Mouse (Mus musculus) hindbrain, embryonic 10.5 days (tissue): ENCODE measurements around the gene Podxl. TPM values are rescaled to one million over a fixed set of nuclear protein-coding genes. Genes with fewer than 3 reads are reported as not detected.

Experiments
- DNase-seq: peaks from one replicate; pipeline ENCODE4 v3.0.0-alpha.2; 2017; ENCODE audit warnings: low spot score
- H3K27ac ChIP-seq: fragments of 300-500 bp; sonication (generic); 2 replicates; pipeline ENCODE4 v1.5.1; 2016; ENCODE audit warnings: mild to moderate bottlenecking, moderate library complexity
- H3K27me3 ChIP-seq: fragments of 300-500 bp; sonication (generic); 2 replicates; pipeline ENCODE4 v1.6.1; 2016; ENCODE audit warnings: mild to moderate bottlenecking; ENCODE audit not compliant: poor library complexity, insufficient read depth, severe bottlenecking
- H3K36me3 ChIP-seq: fragments of 300-500 bp; sonication (generic); 2 replicates; pipeline ENCODE4 v1.6.1; 2016; ENCODE audit warnings: mild to moderate bottlenecking, moderate library complexity
- H3K4me1 ChIP-seq: fragments of 300-500 bp; sonication (generic); replicated peaks from 2 replicates; pipeline ENCODE4 v1.6.1; 2016; ENCODE audit warnings: mild to moderate bottlenecking
- H3K4me3 ChIP-seq: fragments of 300-500 bp; sonication (generic); 2 replicates; pipeline ENCODE4 v1.5.1; 2016; ENCODE audit warnings: mild to moderate bottlenecking, moderate library complexity
- H3K9me3 ChIP-seq: fragments of 300-500 bp; sonication (generic); 2 replicates; pipeline ENCODE4 v1.6.1; 2016; ENCODE audit warnings: mild to moderate bottlenecking, moderate library complexity
- WGBS: fragments of 180-500 bp; shearing (Covaris S2); methylation state at CpG from one replicate; pipeline ENCODE4 v1.1.7; 2016; 5-methylcytosine and 5-hydroxymethylcytosine counted together
- polyA plus RNA-seq: library from polyadenylated mRNA; unstranded; fragments of >200 nt; fragmentation: Nextera tagmentation; extraction: Ambion mirVana; gene quantifications from 2 replicates; pipeline ENCODE4 v1.2.1, GENCODE M21; 2016

Podxl gene
- polyA plus RNA-seq, 1 experiment from 2014 or later: 16.2 TPM

GRCm38 (mm10) chr6:31518338-31518698, 45.5 kb downstream of the Podxl start:
- 84% methylated on average over 2 of the region's 2 CpGs for WGBS
- Histone ChIP-seq H3K4me1 (0 out of 2 replicates have a peak, but pooled peaks cover 11% of the 10 kb centered on the region), H3K36me3 (peaks cover 32% of the 10 kb centered on the region), H3K27me3 (no peaks in the 10 kb centered on the region), H3K9me3 (no peaks in the 10 kb centered on the region), H3K4me3 (no peak overlapping the region), H3K27ac (no peak overlapping the region)
- DNase-seq: no peak

GRCm38 (mm10) chr6:31517681-31518337, 46.0 kb downstream of the Podxl start:
- Histone ChIP-seq H3K4me1 (0 out of 2 replicates have a peak, but pooled peaks cover 11% of the 10 kb centered on the region), H3K4me3 (no peak overlapping the region), H3K9me3 (no peaks in the 10 kb centered on the region), H3K27me3 (no peaks in the 10 kb centered on the region), H3K27ac (no peak overlapping the region), H3K36me3 (peaks cover 29% of the 10 kb centered on the region)
- no peak for DNase-seq
- WGBS: 78% methylated on average over 9 of the region's 9 CpGs

GRCm38 (mm10) chr6:31513726-31514125, 50.1 kb downstream of the Podxl start:
- no peak for DNase-seq
- 87% methylated on average over 6 of the region's 6 CpGs for WGBS
- H3K27ac ChIP-seq: no peak overlapping the region
- H3K4me1 ChIP-seq: 0 out of 2 replicates have a peak, but pooled peaks cover 11% of the 10 kb centered on the region
- no peaks in the 10 kb centered on the region for H3K9me3 ChIP-seq
- no peak overlapping the region for H3K4me3 ChIP-seq
- H3K36me3 ChIP-seq: peaks cover 5% of the 10 kb centered on the region
- no peaks in the 10 kb centered on the region for H3K27me3 ChIP-seq

GRCm38 (mm10) chr6:31502614-31503013, 61.2 kb downstream of the Podxl start:
- Histone ChIP-seq H3K27ac (no peak overlapping the region), H3K9me3 (no peaks in the 10 kb centered on the region), H3K27me3 (no peaks in the 10 kb centered on the region), H3K4me3 (no peak overlapping the region), H3K36me3 (peaks cover 48% of the 10 kb centered on the region), H3K4me1 (0 out of 2 replicates have a peak, but pooled peaks cover 3% of the 10 kb centered on the region)
- WGBS: 96% methylated on average over 2 of the region's 2 CpGs
- DNase-seq: no peak

GRCm38 (mm10) chr6:31500691-31501090, 63.1 kb downstream of the Podxl start:
- Histone ChIP-seq H3K27me3 (no peaks in the 10 kb centered on the region), H3K9me3 (no peaks in the 10 kb centered on the region), H3K4me3 (no peak overlapping the region), H3K4me1 (0 out of 2 replicates have a peak, but pooled peaks cover 3% of the 10 kb centered on the region), H3K36me3 (peaks cover 62% of the 10 kb centered on the region), H3K27ac (no peak overlapping the region)
- DNase-seq: no peak

- WGBS: 86% methylated on average over 2 of the region's 2 CpGs
- Histone ChIP-seq H3K27ac (no peak overlapping the region), H3K36me3 (peaks cover 62% of the 10 kb centered on the region), H3K4me3 (no peak overlapping the region), H3K9me3 (no peaks in the 10 kb centered on the region), H3K4me1 (0 out of 2 replicates have a peak, but pooled peaks cover 3% of the 10 kb centered on the region), H3K27me3 (no peaks in the 10 kb centered on the region)
- no peak for DNase-seq
Measured at GRCm38 (mm10) chr6:31500260-31500659, 63.5 kb downstream of the Podxl start.

- no peak for DNase-seq
- peaks cover 63% of the 10 kb centered on the region for H3K36me3 ChIP-seq
- H3K4me1 ChIP-seq: 0 out of 2 replicates have a peak, but pooled peaks cover 3% of the 10 kb centered on the region
- no peak overlapping the region for H3K4me3 ChIP-seq
- 91% methylated on average over 10 of the region's 10 CpGs for WGBS
- no peaks in the 10 kb centered on the region for H3K9me3 ChIP-seq
- no peak overlapping the region for H3K27ac ChIP-seq
- no peaks in the 10 kb centered on the region for H3K27me3 ChIP-seq
Measured at GRCm38 (mm10) chr6:31499836-31500235, 63.9 kb downstream of the Podxl start.

- DNase-seq: no peak
- H3K4me3 ChIP-seq: no peak overlapping the region
- no peaks in the 10 kb centered on the region for H3K27me3 ChIP-seq
- H3K9me3 ChIP-seq: no peaks in the 10 kb centered on the region
- H3K36me3 ChIP-seq: peaks cover 54% of the 10 kb centered on the region
- H3K4me1 ChIP-seq: 0 out of 2 replicates have a peak, but pooled peaks cover 3% of the 10 kb centered on the region
- 92% methylated on average over 2 of the region's 2 CpGs for WGBS
- no peak overlapping the region for H3K27ac ChIP-seq
Measured at GRCm38 (mm10) chr6:31496227-31496626, 67.6 kb downstream of the Podxl start.

GRCm38 (mm10) chr6:31495122-31495731, 68.6 kb downstream of the Podxl start:
- no peaks in the 10 kb centered on the region for H3K9me3 ChIP-seq
- peaks cover 59% of the 10 kb centered on the region for H3K36me3 ChIP-seq
- H3K4me1 ChIP-seq: no peaks in the 10 kb centered on the region
- WGBS: 86% methylated on average over 2 of the region's 2 CpGs
- no peak overlapping the region for H3K27ac ChIP-seq
- DNase-seq: no peak
- H3K27me3 ChIP-seq: no peaks in the 10 kb centered on the region
- H3K4me3 ChIP-seq: no peak overlapping the region

- no peaks in the 10 kb centered on the region for H3K27me3 ChIP-seq
- DNase-seq: no peak
- H3K36me3 ChIP-seq: peaks cover 54% of the 10 kb centered on the region
- H3K27ac ChIP-seq: no peak overlapping the region
- H3K9me3 ChIP-seq: no peaks in the 10 kb centered on the region
- WGBS: 93% methylated on average over 7 of the region's 7 CpGs
- no peaks in the 10 kb centered on the region for H3K4me1 ChIP-seq
- H3K4me3 ChIP-seq: no peak overlapping the region
Measured at GRCm38 (mm10) chr6:31489950-31490349, 73.8 kb downstream of the Podxl start.

GRCm38 (mm10) chr6:31486601-31487000, 77.2 kb downstream of the Podxl start:
- 93% methylated on average over 2 of the region's 2 CpGs for WGBS
- no peak for DNase-seq
- Histone ChIP-seq H3K27ac (no peak overlapping the region), H3K4me1 (no peaks in the 10 kb centered on the region), H3K27me3 (no peaks in the 10 kb centered on the region), H3K9me3 (no peaks in the 10 kb centered on the region), H3K36me3 (peaks cover 37% of the 10 kb centered on the region), H3K4me3 (no peak overlapping the region)

GRCm38 (mm10) chr6:31480008-31480407, 83.8 kb downstream of the Podxl start:
- Histone ChIP-seq H3K27me3 (no peaks in the 10 kb centered on the region), H3K4me3 (no peak overlapping the region)

GRCm38 (mm10) chr6:31478221-31478620, 85.6 kb downstream of the Podxl start:
- H3K27me3 ChIP-seq: no peaks in the 10 kb centered on the region
- WGBS: 74% methylated on average over 4 of the region's 4 CpGs
- no peaks in the 10 kb centered on the region for H3K4me1 ChIP-seq
- H3K36me3 ChIP-seq: peaks cover 62% of the 10 kb centered on the region
- no peak for DNase-seq
- no peak overlapping the region for H3K27ac ChIP-seq
- H3K9me3 ChIP-seq: no peaks in the 10 kb centered on the region
- H3K4me3 ChIP-seq: no peak overlapping the region

More at GRCm38 (mm10) chr6:31480008-31480407, 83.8 kb downstream of the Podxl start:
- Histone ChIP-seq H3K4me1 (no peaks in the 10 kb centered on the region), H3K9me3 (no peaks in the 10 kb centered on the region), H3K27ac (no peak overlapping the region), H3K36me3 (peaks cover 45% of the 10 kb centered on the region)
- WGBS: 81% methylated on average over 4 of the region's 4 CpGs
- DNase-seq: no peak
